22 mouse cellular contexts compared by ENCODE assay signal in genomic region chr19:60935001-60935400, GRCm38 (mm10). TPM values are rescaled to one million over a fixed set of nuclear protein-coding genes. Genes with fewer than 3 reads are reported as not detected.
A peak's percentile ranks its signal among the peaks of the same experiment; 100 is the strongest.
DNase-seq lines count a peak whose midpoint lies in the region; ATAC-seq and TF ChIP-seq lines count a peak whose summit lies in the region.
"Had no signal": no experiment of that assay in that cellular context is flagged by ENCODE, and none has a peak within 500 bp of the region (broad histone marks: within the 10 kb centered on the region; RNA-seq: fewer than 3 reads in every experiment).

No protein-coding gene starts in this region.

- intact Hi-C loops in heart, postnatal 36 days (cut with DNase I) = no loop called here

- H3K4me3 ChIP-seq in heart, embryonic 15.5 days = no peak overlapping the region
- no peak overlapping the region for H3K4me3 ChIP-seq in CH12.LX (replicated peaks in 1 of 3; ENCODE audit: low read depth in 2 of 3, low read length in 2 of 3, poor library complexity in 1 of 3)
- H3K4me3 ChIP-seq in limb, embryonic 14.5 days (replicated peaks; ENCODE audit: low read length) = no peak overlapping the region
- no peak overlapping the region for H3K4me3 ChIP-seq in liver, embryonic 11.5 days (ENCODE audit: low read depth, low read length)
- H3K4me3 ChIP-seq: forebrain, embryonic 15.5 days; intestine, embryonic 15.5 days; midbrain, embryonic 15.5 days had no signal

- no peak overlapping the region for H3K9ac ChIP-seq in heart, embryonic 15.5 days
- H3K9ac ChIP-seq in CH12.LX (ENCODE audit: insufficient read depth, low read depth) = no peak overlapping the region
- H3K9ac ChIP-seq in limb, embryonic 14.5 days (ENCODE audit: low read depth, low read length, severe bottlenecking) = no peak overlapping the region
- no peak overlapping the region for H3K9ac ChIP-seq in liver, embryonic 11.5 days (ENCODE audit: low read depth, low read length)
- H3K9ac ChIP-seq: forebrain, embryonic 15.5 days; hindbrain, embryonic 14.5 days; intestine, embryonic 15.5 days; midbrain, embryonic 15.5 days had no signal

- in situ Hi-C loops in CH12.LX (cut with MboI; ENCODE audit: low pct_ligation_motif_present, low pct_unique_long_range_greater_than_20kb, low sequenced_read_pairs) = no loop called here

- no peak overlapping the region for H3K4me2 ChIP-seq in heart, embryonic 15.5 days
- no peak overlapping the region for H3K4me2 ChIP-seq in CH12.LX (ENCODE audit: insufficient read depth, low read depth, poor library complexity, severe bottlenecking)
- no peak overlapping the region for H3K4me2 ChIP-seq in limb, embryonic 14.5 days (replicated peaks; ENCODE audit: low read depth, low read length, severe bottlenecking)
- no peak overlapping the region for H3K4me2 ChIP-seq in liver, embryonic 11.5 days
- H3K4me2 ChIP-seq: forebrain, embryonic 15.5 days; hindbrain, embryonic 14.5 days; intestine, embryonic 15.5 days; midbrain, embryonic 15.5 days had no signal

- H3K79me2 ChIP-seq in CH12.LX (replicated peaks; ENCODE audit: control insufficient read depth, extremely low read depth, insufficient read depth, poor library complexity, severe bottlenecking) = no peaks in the 10 kb centered on the region

- no peaks in the 10 kb centered on the region for H3K36me3 ChIP-seq in heart, embryonic 15.5 days
- H3K36me3 ChIP-seq in CH12.LX (replicated peaks in 1 of 2; ENCODE audit: control insufficient read depth in 1 of 2, insufficient read depth in 1 of 2, low read length in 1 of 2) = no peaks in the 10 kb centered on the region
- H3K36me3 ChIP-seq in limb, embryonic 14.5 days (ENCODE audit: control insufficient read depth, insufficient read depth, low read length) = no peaks in the 10 kb centered on the region
- no peaks in the 10 kb centered on the region for H3K36me3 ChIP-seq in liver, embryonic 11.5 days (ENCODE audit: control insufficient read depth, insufficient read depth, low read length)
- H3K36me3 ChIP-seq: forebrain, embryonic 15.5 days; G1E; intestine, embryonic 15.5 days; midbrain, embryonic 15.5 days had no signal

- no peak for TF ChIP-seq CTCF in CH12.LX (conservative IDR thresholded peaks at IDR 0.05 in 1 of 2, IDR thresholded peaks at IDR 0.05 in 1 of 2; ENCODE audit: low read depth in 2 of 2, low read length in 2 of 2)

- no peak for ATAC-seq in heart, embryonic 15.5 days (replicated peaks; ENCODE audit: insufficient number of reproducible peaks, insufficient read depth, low FRiP score, low read depth)
- ATAC-seq in limb, embryonic 14.5 days (ENCODE audit: low FRiP score, low read depth) = no peak
- ATAC-seq in CD4-positive, CD25-positive, alpha-beta regulatory T cell, adult 4 months = no peak
- ATAC-seq in liver, embryonic 11.5 days (replicated peaks; ENCODE audit: low FRiP score) = no peak
- ATAC-seq: activated CD4-positive, CD25-positive, alpha-beta regulatory T cell, adult 4 months; forebrain, embryonic 15.5 days; intestine, embryonic 15.5 days; midbrain, embryonic 15.5 days had no signal

- TF ChIP-seq EP300 in CH12.LX (IDR thresholded peaks at IDR 0.05; ENCODE audit: low read length) = peak; percentile 42

- dilution Hi-C loops in CH12.LX (cut with MboI; ENCODE audit: extremely low pct_ligation_motif_present, extremely low pct_unique_long_range_greater_than_20kb, low sequenced_read_pairs) = no loop called here

- peak overlapping the region; percentile 40 for H3K27ac ChIP-seq in heart, embryonic 15.5 days
- peak overlapping the region; percentile 40; the same call in 1 of the 2 replicates for H3K27ac ChIP-seq in CH12.LX (ENCODE audit: insufficient read depth, low read depth)
- 0 out of 2 replicates have a peak overlapping the region, but pooled peaks have one; percentile 8 for H3K27ac ChIP-seq in limb, embryonic 14.5 days (replicated peaks; ENCODE audit: low read depth, low read length)
- no peak overlapping the region for H3K27ac ChIP-seq in liver, embryonic 11.5 days (ENCODE audit: low read depth, low read length)
- H3K27ac ChIP-seq: forebrain, embryonic 15.5 days; hindbrain, embryonic 14.5 days; intestine, embryonic 15.5 days; midbrain, embryonic 15.5 days had no signal

- no peak for TF ChIP-seq RAD21 in CH12.LX (IDR thresholded peaks at IDR 0.05; ENCODE audit: low read depth, low read length)

- H3K4me1 ChIP-seq in heart, embryonic 15.5 days (replicated peaks) = peaks cover 17% of the 10 kb centered on the region
- peaks cover 13 to 33% of the 10 kb centered on the region in 2 experiments for H3K4me1 ChIP-seq in CH12.LX (ENCODE audit: control insufficient read depth in 1 of 2, insufficient read depth in 2 of 2)
- H3K4me1 ChIP-seq in limb, embryonic 14.5 days (ENCODE audit: control insufficient read depth, insufficient read depth, low read length) = no peaks in the 10 kb centered on the region
- no peaks in the 10 kb centered on the region for H3K4me1 ChIP-seq in liver, embryonic 11.5 days (replicated peaks; ENCODE audit: control insufficient read depth, insufficient read depth, low read length)
- H3K4me1 ChIP-seq: forebrain, embryonic 15.5 days; intestine, embryonic 15.5 days; midbrain, embryonic 15.5 days had no signal

- no peaks in the 10 kb centered on the region for H3K27me3 ChIP-seq in heart, embryonic 15.5 days
- no peaks in the 10 kb centered on the region for H3K27me3 ChIP-seq in CH12.LX (replicated peaks)
- H3K27me3 ChIP-seq in limb, embryonic 14.5 days (ENCODE audit: control insufficient read depth, insufficient read depth, low read length) = no peaks in the 10 kb centered on the region
- H3K27me3 ChIP-seq in liver, embryonic 11.5 days (replicated peaks; ENCODE audit: control insufficient read depth, insufficient read depth, low read length) = no peaks in the 10 kb centered on the region
- H3K27me3 ChIP-seq: forebrain, embryonic 15.5 days; intestine, embryonic 15.5 days; midbrain, embryonic 15.5 days had no signal

- no peak for TF ChIP-seq POLR2A in CH12.LX (IDR thresholded peaks at IDR 0.05; ENCODE audit: low read depth, low read length)
- TF ChIP-seq POLR2A in limb, embryonic 14.5 days (IDR thresholded peaks at IDR 0.05; ENCODE audit: borderline replicate concordance, extremely low read depth, insufficient read depth, insufficient read length) = no peak

- DNase-seq in heart, postnatal 36 days = no peak
- DNase-seq in A20 (ENCODE audit: low read depth, low spot score) = peak; percentile 41
- no peak for DNase-seq in CH12.LX (ENCODE audit: extremely low read depth)
- DNase-seq in limb, embryonic 14.5 days (ENCODE audit: low spot score) = no peak
- no peak for DNase-seq in frontal cortex, postnatal 36 days (ENCODE audit: low spot score in 2 of 2)
- DNase-seq in liver, embryonic 11.5 days (ENCODE audit: low spot score) = no peak
- DNase-seq: adrenal gland, postnatal 14 days; cerebellum, adult 11 months; cerebellum, postnatal 36 days; heart, postnatal 14 days; kidney, postnatal 4 days; lung, postnatal 14 days; retina, postnatal 1 day; thymus, postnatal 4 days had no signal

- no peaks in the 10 kb centered on the region for H3K9me3 ChIP-seq in heart, embryonic 15.5 days (replicated peaks)
- no peaks in the 10 kb centered on the region for H3K9me3 ChIP-seq in CH12.LX (replicated peaks; ENCODE audit: low read length)
- no peaks in the 10 kb centered on the region for H3K9me3 ChIP-seq in limb, embryonic 14.5 days (ENCODE audit: control insufficient read depth, low read length)
- H3K9me3 ChIP-seq in liver, embryonic 11.5 days (ENCODE audit: control insufficient read depth, low read length) = no peaks in the 10 kb centered on the region
- H3K9me3 ChIP-seq: forebrain, embryonic 15.5 days; G1E; intestine, embryonic 15.5 days; midbrain, embryonic 15.5 days had no signal

TF ChIP-seq in CH12.LX, 34 proteins besides CTCF, POLR2A, EP300 and RAD21:
- TF ChIP-seq TCF12 (IDR thresholded peaks at IDR 0.05; ENCODE audit: low read depth, low read length) = peak; percentile 34; the same call in 1 of the 2 replicates
- no peak for TF ChIP-seq GABPA (IDR thresholded peaks at IDR 0.05; ENCODE audit: insufficient replicate concordance, low read depth, low read length)
- peak; percentile 30; the same call in 1 of the 2 replicates for TF ChIP-seq IRF4 (IDR thresholded peaks at IDR 0.05; ENCODE audit: low read depth, low read length)
- no peak for TF ChIP-seq MYC (IDR thresholded peaks at IDR 0.05; ENCODE audit: low read depth, low read length)
- peak; percentile 74 for TF ChIP-seq ELF1 (IDR thresholded peaks at IDR 0.05; ENCODE audit: low read depth, low read length)

RNA-seq across cellular contexts. Expression of gene Grk5, which starts 45.5 kb away (rescaled TPM):
- polyA plus RNA-seq in heart, embryonic 15.5 days (2015; fragmentation: Nextera tagmentation; extraction: Ambion mirVana) = 3.2 and 3.4 TPM in 2 replicates
- total RNA-seq in heart, postnatal 36 days (2021) = 10 to 100 TPM; 20.9 to 29.6 TPM
- total RNA-seq in CH12.LX (2012; rRNA removed) = 5.7 and 7.7 TPM in 2 replicates
- 7.4 and 7.6 TPM in 2 replicates for total RNA-seq in CH12.LX (2014; rRNA removed)
- 11.5 and 12.7 TPM in 2 replicates for polyA plus RNA-seq in CH12.LX (2012; ENCODE audit: insufficient read length, low read depth)
- 3.5 and 3.8 TPM in 2 replicates for polyA plus RNA-seq in limb, embryonic 14.5 days (2012; rRNA removed)
- 2.7 and 3.2 TPM in 2 replicates for polyA plus RNA-seq in limb, embryonic 14.5 days (2014; fragmentation: Nextera tagmentation; extraction: Ambion mirVana)
- polyA plus RNA-seq in CD4-positive, CD25-positive, alpha-beta regulatory T cell, adult 4 months (2017; shearing (Covaris generic)) = 1 to 10 TPM; 1.8 to 2.5 TPM
- polyA plus RNA-seq in liver, embryonic 11.5 days (2014; fragmentation: Nextera tagmentation; extraction: Ambion mirVana) = 2.1 and 2.9 TPM in 2 replicates
